In genomic region chr6:94665248-94665647, GRCm38 (mm10) we compare ENCODE assay signal across 16 mouse cellular contexts. TPM values are rescaled to one million over a fixed set of nuclear protein-coding genes. Genes with fewer than 3 reads are reported as not detected.
DNase-seq lines count a peak whose midpoint lies in the region; ATAC-seq and TF ChIP-seq lines count a peak whose summit lies in the region.
"Had no signal": no experiment of that assay in that cellular context is flagged by ENCODE, and none has a peak within 500 bp of the region (broad histone marks: within the 10 kb centered on the region; RNA-seq: fewer than 3 reads in every experiment).

No protein-coding gene starts in this region.

- no peak for TF ChIP-seq CTCF in kidney, adult 2 months (conservative IDR thresholded peaks at IDR 0.05; ENCODE audit: insufficient read depth, insufficient read length, low read depth, low read length)

- H3K9me3 ChIP-seq in kidney, embryonic 15.5 days (replicated peaks): no peaks in the 10 kb centered on the region
- H3K9me3 ChIP-seq: embryonic facial prominence, embryonic 10.5 days; heart, embryonic 13.5 days; limb, embryonic 12.5 days; neural tube, embryonic 13.5 days had no signal

- no peaks in the 10 kb centered on the region for H3K36me3 ChIP-seq in kidney, adult 2 months (ENCODE audit: control insufficient read depth, insufficient read depth, low read length)
- no peaks in the 10 kb centered on the region for H3K36me3 ChIP-seq in kidney, embryonic 15.5 days

- peak overlapping the region; percentile 43; the same call in 1 of the 2 replicates for H3K27ac ChIP-seq in kidney, adult 2 months (ENCODE audit: insufficient read depth, low read depth, low read length)
- no peak overlapping the region for H3K27ac ChIP-seq in kidney, embryonic 15.5 days
- H3K27ac ChIP-seq: embryonic facial prominence, embryonic 10.5 days; heart, embryonic 13.5 days; limb, embryonic 12.5 days; neural tube, embryonic 13.5 days had no signal

- TF ChIP-seq POLR2A in kidney, adult 2 months (IDR thresholded peaks at IDR 0.05; ENCODE audit: low read depth, low read length): no peak

- no peaks in the 10 kb centered on the region for H3K27me3 ChIP-seq in kidney, adult 2 months (replicated peaks; ENCODE audit: control insufficient read depth, insufficient read depth, low read length)
- no peaks in the 10 kb centered on the region for H3K27me3 ChIP-seq in kidney, embryonic 15.5 days
- H3K27me3 ChIP-seq: heart, embryonic 13.5 days; limb, embryonic 12.5 days; neural tube, embryonic 13.5 days had no signal

- no peak; the same call in 1 of the 2 replicates for ATAC-seq in kidney, embryonic 15.5 days (replicated peaks; ENCODE audit: low FRiP score)
- ATAC-seq in megakaryocyte progenitor cell, adult 5-6 weeks (replicated peaks; ENCODE audit: poor library complexity): peak; percentile 34; the same call in 1 of the 2 replicates

- no peak overlapping the region for H3K4me2 ChIP-seq in kidney, embryonic 15.5 days
- H3K4me2 ChIP-seq: heart, embryonic 13.5 days; limb, embryonic 12.5 days; lung, embryonic 14.5 days; neural tube, embryonic 13.5 days had no signal

- no peak overlapping the region for H3K9ac ChIP-seq in kidney, embryonic 15.5 days
- H3K9ac ChIP-seq: limb, embryonic 12.5 days; lung, embryonic 14.5 days; neural tube, embryonic 13.5 days had no signal

- peaks cover 50% of the 10 kb centered on the region for H3K4me1 ChIP-seq in kidney, adult 2 months (ENCODE audit: control insufficient read depth, insufficient read depth, low read length)
- H3K4me1 ChIP-seq in kidney, embryonic 15.5 days: peaks cover 55% of the 10 kb centered on the region

- no peak overlapping the region for H3K4me3 ChIP-seq in kidney, adult 2 months (ENCODE audit: insufficient read depth, low read depth, low read length)
- H3K4me3 ChIP-seq in kidney, embryonic 15.5 days (replicated peaks): no peak overlapping the region
- H3K4me3 ChIP-seq: embryonic facial prominence, embryonic 10.5 days; erythroblast, embryonic 14.5 days; heart, embryonic 13.5 days; limb, embryonic 12.5 days; neural tube, embryonic 13.5 days had no signal

- peak; percentile 37 for DNase-seq in kidney, adult 2 months
- DNase-seq in MN1 (ENCODE audit: low spot score): peak; percentile 28
- DNase-seq in thymus, postnatal 25 days: peak; percentile 74
- no peak for DNase-seq in natural killer cell, adult 2 months (ENCODE audit: low spot score in 2 of 2)
- no peak for DNase-seq in heart, adult 8-10 months (ENCODE audit: low spot score)
- DNase-seq: cerebellum, postnatal 25 days; kidney, adult 18-20 months; lung, embryonic 14.5 days; retina, postnatal 1 day had no signal

- 51% methylated on average over 7 of the region's 7 CpGs for WGBS in kidney, adult 2 months
- 71% methylated on average over 7 of the region's 7 CpGs for WGBS in kidney, embryonic 15.5 days

RNA-seq across cellular contexts. Expression of gene Lrig1, which starts 34.7 kb away (rescaled TPM):
- polyA plus RNA-seq in kidney, adult 2 months (2012; rRNA removed): 12.1 and 14.1 TPM in 2 replicates
- polyA plus RNA-seq in kidney, embryonic 15.5 days (2015; fragmentation: Nextera tagmentation; extraction: Ambion mirVana): 7.3 and 8.1 TPM in 2 replicates
- total RNA-seq in megakaryocyte progenitor cell, adult 5-6 weeks (2015): 0.24 and 0.44 TPM in 2 replicates
- total RNA-seq in megakaryocyte progenitor cell, adult 5-6 weeks (2017): 0.74 and 0.79 TPM in 2 replicates
- 10 to 100 TPM; 27.0 to 36.3 (median 32.2) TPM for total RNA-seq in heart, adult 8-10 months (2022)

Comparison
In these comparisons a context has a peak if more than half of its experiments do, and no peak if none do; other contexts are left out.
1. DNase-seq: peak in kidney, adult 2 months (single experiment), MN1 (single experiment) and thymus, postnatal 25 days (single experiment); none in natural killer cell, adult 2 months (0 of 2) and heart, adult 8-10 months (single experiment).
2. RNA of gene Lrig1, which starts 34.7 kb away (total RNA-seq): 27.0 to 36.3 TPM in heart, adult 8-10 months; 0.24 to 0.79 TPM in megakaryocyte progenitor cell, adult 5-6 weeks; every median in the first group is over 10 times any median in the second.